Mouse (Mus musculus) gastrocnemius, postnatal 36 days (tissue): Measurements from ENCODE around the gene Nell2. TPM values are rescaled to one million over a fixed set of nuclear protein-coding genes. Genes with fewer than 3 reads are reported as not detected.

Source experiments
- DNase-seq, 2 experiments: peaks; one replicate each; pipeline ENCODE4 v3.0.0; 2022
- intact Hi-C: fragments of 180-260 bp; cut with DNase I; formaldehyde crosslinking; loops from one replicate; pipeline ENCODE4 v1.15.1; 2025
- total RNA-seq, 2 experiments: library from RNA; stranded (reverse); gene quantifications; 2 replicates each; pipeline ENCODE4 v1.2.3; 2021

Nell2 gene
- total RNA-seq, 2 experiments from 2014 or later, result 0.15 to 0.30 TPM

DNA sequence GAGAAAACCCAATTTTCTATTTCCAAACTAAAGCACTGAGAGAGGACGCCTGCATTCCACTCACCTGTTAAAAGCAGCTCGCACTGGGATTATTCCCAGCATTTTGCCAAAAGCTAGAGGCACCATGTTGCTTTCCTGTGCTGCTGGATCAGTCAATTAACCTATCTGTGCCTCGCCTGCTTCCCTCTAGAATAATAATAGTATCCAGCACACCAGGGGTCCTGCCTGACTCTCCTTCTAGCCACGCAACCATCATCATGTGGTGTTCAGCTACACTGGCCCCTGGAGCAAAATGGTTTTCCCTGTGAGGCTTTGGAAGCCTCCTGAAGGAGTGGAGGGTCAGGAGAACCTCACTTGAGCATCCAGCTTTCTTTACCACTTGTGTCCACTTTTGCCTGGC lies 397.0 kb downstream of the Nell2 start:
- no peak for DNase-seq
- intact Hi-C loops, result no loop called here

DNA sequence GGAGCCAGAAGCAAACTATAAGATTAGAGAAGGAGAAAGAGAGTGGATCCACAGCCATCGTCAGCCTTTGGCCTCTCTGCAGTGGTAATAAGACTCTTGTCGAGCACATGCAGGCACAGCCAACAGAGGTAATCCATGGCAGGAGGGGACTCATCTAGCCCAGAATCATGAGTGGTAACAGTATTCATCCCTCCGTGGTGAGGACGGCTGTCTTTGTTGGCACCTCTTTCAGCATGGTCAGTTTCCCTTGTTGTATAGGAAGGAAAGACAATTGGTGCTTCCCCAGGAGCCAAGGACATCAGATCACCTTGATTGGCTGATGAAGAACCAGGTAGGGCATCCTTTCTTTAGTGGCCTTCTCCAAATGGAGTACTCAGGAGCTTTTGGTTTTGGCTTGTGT lies 419.7 kb downstream of the Nell2 start:
- intact Hi-C loops, result no loop called here
- no peak for DNase-seq

DNA sequence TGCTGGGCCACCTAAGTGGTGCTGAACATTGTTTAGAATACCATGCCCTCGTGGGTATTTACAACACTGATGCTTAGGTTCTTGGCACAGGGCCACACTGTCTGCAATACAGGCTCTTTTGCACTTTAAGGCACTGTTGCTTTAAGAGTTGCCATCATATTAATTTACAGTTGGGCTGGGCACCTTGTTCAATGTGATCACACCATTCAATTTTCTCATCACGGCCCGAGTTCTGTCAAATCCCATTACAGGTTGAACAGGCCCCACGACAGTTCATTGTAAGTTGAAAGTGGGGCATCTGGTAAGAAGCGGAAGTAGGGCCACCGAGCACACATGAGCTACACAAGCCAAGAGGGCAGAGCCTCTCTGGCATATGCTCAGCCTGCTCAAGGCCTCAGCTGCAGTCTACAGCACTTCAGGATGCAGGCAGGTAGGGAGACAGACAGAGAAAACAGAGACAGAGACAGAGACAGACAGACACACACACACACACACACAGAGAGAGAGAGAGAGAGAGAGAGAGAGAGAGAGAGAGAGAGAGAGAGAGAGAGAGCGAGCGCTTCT lies 421.0 kb downstream of the Nell2 start:
- intact Hi-C loops, result no loop called here

DNA sequence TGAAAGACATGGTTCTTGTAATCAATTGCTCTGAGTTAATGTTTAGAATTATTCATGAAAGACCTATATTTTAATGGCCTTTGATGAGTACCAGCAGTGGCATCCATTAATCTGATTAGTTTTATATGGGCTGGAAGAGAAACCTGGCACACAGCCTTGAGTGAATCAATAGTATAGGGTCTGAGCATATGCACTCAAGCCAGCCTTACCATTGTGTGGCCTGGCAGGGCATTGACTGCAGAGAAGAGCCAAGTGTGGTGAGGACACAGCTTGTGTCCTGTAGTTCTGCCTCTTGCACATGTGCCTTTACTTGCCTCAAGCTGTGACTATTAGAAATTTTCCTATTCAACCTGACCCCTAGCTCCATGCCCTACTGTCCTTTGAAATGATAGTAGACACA lies 426.8 kb downstream of the Nell2 start:
- intact Hi-C loops, result no loop called here

More for the DNA sequence above, 421.0 kb downstream of the Nell2 start:
- DNase-seq, result no peak

DNA sequence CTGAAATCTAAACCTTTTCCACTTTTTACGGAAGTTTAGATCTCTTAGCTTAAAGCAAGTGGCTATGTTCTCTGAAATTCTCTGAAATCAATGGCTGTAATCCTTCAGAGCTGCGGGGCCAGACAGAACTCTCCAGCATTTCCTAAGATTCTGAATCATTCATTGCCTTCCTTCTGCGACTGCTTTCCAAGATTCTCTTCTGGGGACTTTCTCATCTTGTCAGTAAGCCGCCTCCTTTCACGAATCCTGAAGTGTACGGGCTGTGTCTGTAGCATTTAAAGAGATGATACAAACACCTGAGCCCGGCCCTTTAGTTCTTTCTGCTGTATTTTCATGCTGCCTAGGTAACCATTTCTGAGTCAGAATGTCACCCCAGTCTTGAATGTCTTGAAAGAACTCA lies 428.2 kb downstream of the Nell2 start:
- DNase-seq, result no peak
- intact Hi-C loops, result no loop called here

More for the DNA sequence above, 426.8 kb downstream of the Nell2 start:
- no peak for DNase-seq

DNA sequence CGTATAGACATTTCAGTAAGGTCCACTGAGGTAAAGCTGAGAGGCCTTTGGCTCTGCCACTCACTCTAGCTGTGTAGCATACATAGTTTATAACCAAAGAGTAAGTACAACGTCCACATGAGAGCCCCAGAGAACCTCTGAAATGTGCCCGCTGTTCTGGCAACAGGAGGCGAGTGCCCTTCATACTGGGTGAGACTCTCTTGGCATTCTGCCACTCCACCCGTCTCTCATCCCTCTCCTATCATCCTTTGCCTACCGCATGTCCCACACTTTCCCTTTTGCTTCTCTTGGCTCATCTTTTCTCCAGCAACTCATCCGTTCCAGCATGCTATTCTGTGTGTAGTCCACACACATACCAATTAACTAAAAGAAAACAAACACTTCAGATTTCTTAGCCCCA lies 442.4 kb downstream of the Nell2 start:
- intact Hi-C loops, result no loop called here
- no peak for DNase-seq

DNA sequence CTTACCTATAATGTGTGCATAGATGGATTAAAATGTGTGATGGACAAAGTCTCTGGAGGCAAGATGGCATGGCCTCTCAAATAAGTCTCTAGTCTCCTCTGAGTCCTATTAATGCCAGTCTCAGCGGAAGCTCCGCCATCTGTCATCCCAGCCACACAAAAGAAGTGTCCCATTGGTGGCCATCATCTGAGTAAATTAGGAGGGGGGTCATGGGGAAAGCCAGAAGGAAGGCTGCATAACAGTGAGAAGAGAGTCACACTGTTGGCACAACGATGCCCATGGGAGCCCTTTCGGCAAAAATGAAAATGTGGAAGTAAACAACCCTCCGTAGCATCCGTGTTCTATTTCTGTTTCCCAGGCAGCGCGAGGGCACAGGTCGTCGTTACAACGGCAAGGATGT lies 446.7 kb downstream of the Nell2 start:
- intact Hi-C loops, result no loop called here

DNA sequence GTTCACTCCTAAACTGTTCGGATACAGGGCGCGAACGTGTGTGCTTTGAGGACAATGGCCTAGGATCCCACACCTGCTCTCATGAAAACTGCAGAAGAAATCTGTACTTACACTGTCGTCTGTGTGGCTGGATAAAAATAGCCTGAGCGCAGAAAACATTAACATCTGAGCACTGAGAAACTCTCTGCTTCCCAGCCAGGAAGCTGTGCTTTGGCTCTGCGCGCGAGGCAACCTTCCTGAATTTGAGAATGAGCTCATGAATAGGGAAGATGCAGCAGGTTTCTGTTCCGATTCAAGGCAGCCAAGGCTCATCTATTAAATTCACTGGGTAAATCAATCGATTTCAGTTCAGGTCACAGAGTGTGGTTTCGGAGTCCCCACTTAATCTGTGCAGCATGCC lies 453.0 kb downstream of the Nell2 start:
- DNase-seq, result no peak
- intact Hi-C loops, result no loop called here

More for the DNA sequence above, 446.7 kb downstream of the Nell2 start:
- DNase-seq, result no peak

DNA sequence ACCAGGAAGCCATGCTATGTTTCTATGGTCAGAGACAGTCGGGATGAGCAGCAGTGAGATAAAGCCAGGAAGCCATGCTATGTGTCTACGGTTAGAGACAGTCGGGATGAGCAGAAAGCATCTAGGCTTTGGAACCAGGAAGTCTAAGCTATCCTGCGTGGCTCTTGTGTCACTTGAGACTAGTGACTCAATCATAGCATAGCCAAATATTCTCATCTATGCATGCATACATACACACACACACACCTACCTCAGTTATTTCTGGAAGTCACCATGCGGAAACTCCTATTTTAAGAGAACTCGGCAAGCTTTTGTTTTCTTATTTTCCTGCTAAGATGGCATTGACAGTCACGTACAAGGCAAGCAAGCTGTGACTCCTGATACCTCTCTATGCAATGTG lies 457.5 kb downstream of the Nell2 start:
- intact Hi-C loops, result no loop called here
- DNase-seq, result no peak

DNA sequence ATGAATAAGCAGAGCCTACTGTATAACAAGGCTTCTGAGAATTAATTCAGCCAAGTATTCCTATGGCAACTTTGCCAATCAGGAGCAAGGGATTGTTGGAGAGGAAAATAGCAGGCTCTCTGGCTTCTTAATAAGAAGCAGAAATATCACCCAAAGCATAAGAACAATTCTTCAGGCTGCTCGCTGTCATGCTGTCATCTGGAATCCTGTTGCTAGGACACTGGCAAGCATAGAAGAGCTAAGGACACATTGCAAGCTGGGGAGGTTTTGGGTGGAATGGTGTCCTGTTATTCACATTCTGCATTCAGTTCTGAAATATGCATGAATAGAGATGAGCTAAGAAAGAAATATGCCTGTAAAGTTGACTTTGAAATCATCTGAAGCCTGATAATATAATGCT lies 459.6 kb downstream of the Nell2 start:
- intact Hi-C loops, result no loop called here
- DNase-seq, result no peak

DNA sequence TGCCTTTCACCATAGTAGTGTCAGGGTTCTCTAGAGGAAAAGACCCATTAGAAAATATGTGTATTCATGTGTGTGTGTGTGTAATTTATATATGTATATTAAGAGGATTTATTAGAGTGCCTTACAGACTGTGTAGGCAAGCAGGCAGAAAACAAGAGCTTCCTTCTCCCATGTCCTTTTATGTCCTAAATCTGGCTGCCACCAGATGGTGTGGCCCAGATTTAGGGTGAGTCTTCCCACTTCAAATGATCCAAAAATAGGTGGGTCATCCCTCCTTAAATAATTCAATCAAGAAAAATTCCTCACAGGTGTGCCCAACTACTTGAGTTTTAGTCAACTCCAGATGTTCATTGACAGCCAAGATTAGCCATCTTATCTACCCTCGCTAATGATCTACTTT lies 460.3 kb downstream of the Nell2 start:
- intact Hi-C loops, result no loop called here
- no peak for DNase-seq

DNA sequence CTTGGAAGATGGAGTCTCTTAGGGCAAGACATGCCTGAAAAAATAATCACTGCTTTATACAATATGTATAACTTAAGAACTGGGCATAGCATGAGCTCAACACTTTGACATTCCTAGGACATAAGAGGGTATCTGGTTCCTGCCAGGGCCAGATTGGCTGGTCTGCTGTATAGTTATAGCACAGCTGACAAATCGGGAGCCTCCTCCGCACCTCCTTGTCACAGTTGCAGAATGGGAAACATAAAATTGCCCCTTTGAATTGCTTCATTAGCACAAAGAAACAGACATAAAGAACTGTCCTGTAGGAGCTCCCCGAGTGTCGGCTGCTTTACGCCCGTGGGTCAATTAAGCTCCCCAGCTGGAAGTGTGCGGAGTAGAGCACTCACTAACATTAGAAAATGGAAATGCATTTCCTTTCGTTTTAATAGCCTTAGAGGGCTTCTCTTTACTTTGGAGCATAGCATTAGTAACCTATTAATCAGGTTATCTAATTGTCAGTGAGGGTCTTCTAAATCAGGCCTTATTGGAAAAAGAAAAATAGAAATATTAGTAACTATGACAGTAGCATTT lies 473.2 kb downstream of the Nell2 start:
- intact Hi-C loops, result no loop called here

DNA sequence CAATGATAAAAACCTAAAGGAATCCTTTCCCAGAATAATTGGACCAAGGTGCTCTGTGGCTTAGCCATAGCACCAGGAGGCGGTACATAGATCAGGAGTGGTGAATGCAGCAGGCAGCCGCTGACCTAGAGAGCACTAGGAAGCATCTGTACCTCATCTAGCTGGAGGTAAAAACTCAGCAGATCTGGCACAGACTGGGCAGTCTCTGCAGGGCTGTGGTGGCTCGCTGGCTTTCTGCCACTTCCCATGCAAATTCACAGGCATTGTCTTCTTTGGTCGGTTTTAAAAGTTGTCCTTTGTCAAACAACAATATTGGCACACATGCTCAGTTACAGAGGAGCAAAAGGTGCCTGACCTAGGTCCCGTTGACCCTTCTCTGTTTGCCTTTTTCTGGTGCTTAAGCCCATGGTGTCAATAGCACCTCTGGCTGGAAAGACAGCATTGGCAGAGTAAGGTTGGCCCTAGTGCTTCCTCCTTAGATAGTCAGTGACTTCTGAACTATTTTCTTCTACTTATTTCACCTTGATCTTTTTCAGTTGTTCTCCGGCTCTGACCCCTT lies 479.1 kb downstream of the Nell2 start:
- DNase-seq, result no peak
- intact Hi-C loops, result no loop called here

More for the DNA sequence above, 473.2 kb downstream of the Nell2 start:
- no peak for DNase-seq

DNA sequence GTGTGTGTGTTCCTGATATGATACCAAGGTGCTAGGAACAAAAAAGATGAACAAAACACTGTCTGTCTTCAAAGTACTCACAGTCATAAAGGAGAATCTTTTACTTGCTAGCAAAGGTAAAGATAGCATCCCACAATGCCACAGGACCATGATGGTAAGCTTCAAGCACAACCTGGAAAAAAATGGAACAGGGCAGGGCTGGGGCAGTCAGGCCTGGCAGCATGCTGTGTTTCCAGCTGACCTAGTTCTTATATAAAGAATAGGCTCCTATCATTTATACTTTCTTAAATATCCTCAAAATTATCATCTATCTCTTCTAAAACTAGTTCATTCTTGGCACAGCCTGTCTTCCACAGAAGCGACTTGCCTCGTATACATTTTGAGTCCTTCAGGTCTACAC lies 480.9 kb downstream of the Nell2 start:
- DNase-seq, result no peak
- intact Hi-C loops, result no loop called here

DNA sequence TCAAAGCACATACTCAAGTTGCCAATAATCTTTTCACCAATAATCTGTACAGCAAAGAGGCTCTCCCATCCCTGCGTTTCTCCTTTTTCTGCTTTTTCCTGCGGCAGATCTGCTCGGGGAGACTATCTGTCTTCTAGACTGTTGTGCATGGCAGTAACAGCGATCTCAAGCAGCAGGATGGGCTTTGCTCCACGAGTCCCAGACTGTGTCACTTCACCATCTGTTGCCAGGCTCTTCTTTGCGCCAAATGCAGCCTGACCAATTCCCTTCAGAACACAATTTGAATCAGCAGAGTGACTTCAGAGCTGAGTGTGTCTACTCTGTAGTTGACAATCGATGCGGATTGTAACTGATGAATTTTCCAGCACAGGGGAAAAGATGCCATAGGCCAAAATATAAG lies 484.3 kb downstream of the Nell2 start:
- DNase-seq, result no peak
- intact Hi-C loops, result no loop called here

DNA sequence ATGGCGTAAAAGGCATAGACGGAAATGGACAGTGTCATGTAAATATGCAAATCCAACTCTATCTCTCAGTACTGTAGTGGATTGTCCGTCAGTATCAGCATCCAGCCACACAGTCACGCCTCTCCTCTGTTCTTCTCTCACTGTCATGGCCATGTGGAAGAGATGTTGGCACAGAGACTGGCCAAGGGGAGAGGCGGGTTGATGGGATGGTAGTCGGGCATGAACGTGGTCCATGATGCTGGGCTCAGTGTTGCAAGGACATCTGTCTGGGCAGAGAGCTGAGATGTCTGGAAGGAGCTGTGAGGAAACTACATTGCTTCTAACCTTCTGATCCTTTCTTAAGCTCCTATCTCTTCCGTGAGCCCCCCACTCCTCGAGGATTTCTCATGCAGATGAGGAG lies 485.9 kb downstream of the Nell2 start:
- DNase-seq, result no peak
- intact Hi-C loops, result no loop called here

DNA sequence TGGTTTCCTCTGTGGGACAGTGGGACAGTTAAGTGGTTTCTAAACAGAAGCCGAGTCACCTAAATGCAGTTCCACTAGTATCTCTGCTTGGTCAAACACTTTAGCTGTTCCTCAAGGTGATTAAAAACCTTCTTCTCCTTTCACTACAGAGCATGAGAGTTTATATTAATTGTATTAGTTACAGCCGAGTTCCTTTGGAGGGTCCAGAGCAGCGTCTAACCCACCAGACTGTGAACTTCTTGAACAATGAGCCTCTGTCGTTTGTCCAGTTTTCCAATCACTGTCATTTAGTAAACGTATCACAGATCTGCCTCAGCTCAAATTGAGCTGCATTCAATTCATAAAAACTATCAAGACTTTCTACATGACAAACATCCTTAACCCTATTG lies 498.9 kb downstream of the Nell2 start:
- intact Hi-C loops, result no loop called here
- no peak for DNase-seq

DNA sequence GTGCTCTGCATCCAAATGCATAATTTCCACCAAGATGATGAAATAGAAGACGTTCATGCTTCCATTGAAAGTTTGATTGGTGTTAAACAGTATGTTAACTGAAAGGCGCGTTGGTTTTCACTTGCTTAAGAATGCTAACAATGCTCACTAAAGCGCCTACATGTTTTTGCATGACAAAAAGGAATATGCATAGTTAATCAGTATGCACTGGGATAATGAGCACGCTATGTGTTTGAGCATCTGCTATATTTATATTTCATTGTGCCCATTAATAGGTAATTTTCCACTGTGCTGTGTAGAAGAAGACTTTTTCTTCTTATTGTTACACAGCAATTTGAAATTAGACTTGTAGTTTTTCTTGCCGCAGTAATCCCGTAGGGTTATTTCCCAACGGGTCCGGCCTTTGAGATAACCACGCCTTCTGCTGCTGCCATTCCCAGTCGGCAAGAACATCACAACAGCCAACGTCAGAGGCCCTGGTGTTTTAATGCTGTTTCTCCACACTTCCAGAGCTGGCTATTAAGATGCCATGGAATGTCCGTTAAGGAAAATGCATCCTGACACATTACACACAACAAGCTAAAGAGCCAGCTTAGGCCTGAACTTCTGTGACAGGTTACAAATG lies 499.4 kb downstream of the Nell2 start:
- DNase-seq, result no peak
- intact Hi-C loops, result no loop called here
